Mouse (Mus musculus) R1 (cell line): ENCODE results near the gene 9430097D07Rik.
A peak's percentile ranks its signal among the peaks of the same experiment; 100 is the strongest.

Experiments
- DNase-seq: peaks from one replicate; pipeline ENCODE4 v3.0.0-alpha.2; 2018; ENCODE audit warnings: low read depth, low spot score

The 9430097D07Rik gene

GRCm38 (mm10) chr2:32566536-32567063 lies 8.9 kb downstream of the 9430097D07Rik start:
- peak; percentile 83 for DNase-seq

- no peak for DNase-seq
Observed at GRCm38 (mm10) chr2:32559570-32559969, 15.9 kb downstream of the 9430097D07Rik start.

GRCm38 (mm10) chr2:32556019-32556418 lies 19.5 kb downstream of the 9430097D07Rik start:
- no peak for DNase-seq

- peak; percentile 79 for DNase-seq
Observed at GRCm38 (mm10) chr2:32555484-32555883, 20.0 kb downstream of the 9430097D07Rik start.

- DNase-seq, result no peak
Observed at GRCm38 (mm10) chr2:32553592-32554148, 21.8 kb downstream of the 9430097D07Rik start.

GRCm38 (mm10) chr2:32551236-32551635 lies 24.2 kb downstream of the 9430097D07Rik start:
- DNase-seq, result no peak

- no peak for DNase-seq
Observed at GRCm38 (mm10) chr2:32549764-32550163, 25.7 kb downstream of the 9430097D07Rik start.

GRCm38 (mm10) chr2:32549171-32549570 lies 26.3 kb downstream of the 9430097D07Rik start:
- DNase-seq, result no peak

GRCm38 (mm10) chr2:32547964-32548739 lies 27.3 kb downstream of the 9430097D07Rik start:
- no peak for DNase-seq

- DNase-seq, result no peak
Observed at GRCm38 (mm10) chr2:32547380-32547779, 28.1 kb downstream of the 9430097D07Rik start.

- DNase-seq, result no peak
Observed at GRCm38 (mm10) chr2:32546951-32547350, 28.5 kb downstream of the 9430097D07Rik start.

- DNase-seq, result no peak
Observed at GRCm38 (mm10) chr2:32543031-32543449, 32.4 kb downstream of the 9430097D07Rik start.

GRCm38 (mm10) chr2:32541986-32542573 lies 33.4 kb downstream of the 9430097D07Rik start:
- no peak for DNase-seq

- no peak for DNase-seq
Observed at GRCm38 (mm10) chr2:32541333-32541908, 34.1 kb downstream of the 9430097D07Rik start.

GRCm38 (mm10) chr2:32539452-32539981 lies 36.0 kb downstream of the 9430097D07Rik start:
- peak; percentile 58 for DNase-seq

- DNase-seq, result no peak
Observed at GRCm38 (mm10) chr2:32538461-32538860, 37.0 kb downstream of the 9430097D07Rik start.

GRCm38 (mm10) chr2:32537941-32538340 lies 37.5 kb downstream of the 9430097D07Rik start:
- DNase-seq, result no peak

GRCm38 (mm10) chr2:32537360-32537905 lies 38.1 kb downstream of the 9430097D07Rik start:
- no peak for DNase-seq

- DNase-seq, result peak; percentile 50
Observed at GRCm38 (mm10) chr2:32536634-32537359, 38.7 kb downstream of the 9430097D07Rik start.

- DNase-seq, result no peak
Observed at GRCm38 (mm10) chr2:32536086-32536633, 39.3 kb downstream of the 9430097D07Rik start.
